Mouse (Mus musculus) thymus, postnatal 0 days (tissue): ENCODE measurements at regions not wholly inside any gene's neighbourhood (a gene's known extent, or its start where the extent isn't known, plus 50 kb on each side); places are given as distances from the start of the nearest gene placed in this dataset.

Experiments
- DNase-seq: peaks from one replicate; pipeline ENCODE4 v3.0.0-alpha.2; 2015; ENCODE audit warnings: low spot score

GRCm38 (mm10) chr3:118418981-118419380 is 142.9 kb upstream of the Dpyd start:
- no peak for DNase-seq

GRCm38 (mm10) chr3:118421701-118422100 is 140.2 kb upstream of the Dpyd start:
- no peak for DNase-seq

- DNase-seq: no peak
Observed at GRCm38 (mm10) chr3:118425748-118426147, 136.2 kb upstream of the Dpyd start.

GRCm38 (mm10) chr3:118428523-118428922 is 133.4 kb upstream of the Dpyd start:
- DNase-seq: peak; percentile 4

GRCm38 (mm10) chr3:118429825-118430630 is 131.9 kb upstream of the Dpyd start:
- DNase-seq: no peak

GRCm38 (mm10) chr3:118430631-118430906 is 131.4 kb upstream of the Dpyd start:
- DNase-seq: no peak

- peak; percentile 13 for DNase-seq
Observed at GRCm38 (mm10) chr3:118431031-118431723, 130.8 kb upstream of the Dpyd start.

GRCm38 (mm10) chr3:118433441-118434021 is 128.4 kb upstream of the Dpyd start:
- no peak for DNase-seq

GRCm38 (mm10) chr3:118434311-118434710 is 127.6 kb upstream of the Dpyd start:
- DNase-seq: no peak

GRCm38 (mm10) chr3:118434847-118435246 is 127.1 kb upstream of the Dpyd start:
- no peak for DNase-seq

GRCm38 (mm10) chr3:118435248-118435647 is 126.7 kb upstream of the Dpyd start:
- DNase-seq: no peak

- DNase-seq: no peak
Observed at GRCm38 (mm10) chr3:118443742-118444332, 118.1 kb upstream of the Dpyd start.

- no peak for DNase-seq
Observed at GRCm38 (mm10) chr3:118445360-118445759, 116.6 kb upstream of the Dpyd start.

- no peak for DNase-seq
Observed at GRCm38 (mm10) chr3:118459636-118460035, 102.3 kb upstream of the Dpyd start.

GRCm38 (mm10) chr3:118465611-118466010 is 96.3 kb upstream of the Dpyd start:
- no peak for DNase-seq

GRCm38 (mm10) chr3:118472215-118472799 is 89.6 kb upstream of the Dpyd start:
- no peak for DNase-seq

- DNase-seq: no peak
Observed at GRCm38 (mm10) chr3:118478065-118478464, 83.9 kb upstream of the Dpyd start.

- no peak for DNase-seq
Observed at GRCm38 (mm10) chr3:118480515-118481248, 81.2 kb upstream of the Dpyd start.

- no peak for DNase-seq
Observed at GRCm38 (mm10) chr3:118485966-118486365, 76.0 kb upstream of the Dpyd start.

- no peak for DNase-seq
Observed at GRCm38 (mm10) chr3:118487408-118487807, 74.5 kb upstream of the Dpyd start.

GRCm38 (mm10) chr3:118491101-118491500 is 70.8 kb upstream of the Dpyd start:
- DNase-seq: no peak
